ENCODE assay signal across 32 mouse cellular contexts in genomic region chr8:12312975-12313734, GRCm38 (mm10). TPM values are rescaled to one million over a fixed set of nuclear protein-coding genes. Genes with fewer than 3 reads are reported as not detected.
A peak's percentile ranks its signal among the peaks of the same experiment; 100 is the strongest.
DNase-seq lines count a peak whose midpoint lies in the region; ATAC-seq and TF ChIP-seq lines count a peak whose summit lies in the region.
"Had no signal": no experiment of that assay in that cellular context is flagged by ENCODE, and none has a peak within 500 bp of the region (broad histone marks: within the 10 kb centered on the region; RNA-seq: fewer than 3 reads in every experiment).

No protein-coding gene starts in this region.

- no peaks in the 10 kb centered on the region for H3K9me3 ChIP-seq in forebrain, embryonic 16.5 days (ENCODE audit: control insufficient read depth, low read length)
- H3K9me3 ChIP-seq in forebrain, embryonic 10.5 days: peaks cover 5% of the 10 kb centered on the region; the same call in 1 of the 2 replicates
- no peaks in the 10 kb centered on the region for H3K9me3 ChIP-seq in kidney, postnatal 0 days (replicated peaks; ENCODE audit: low read length)
- peaks cover 7% of the 10 kb centered on the region; the same call in 1 of the 2 replicates for H3K9me3 ChIP-seq in limb, embryonic 12.5 days
- H3K9me3 ChIP-seq: forebrain, embryonic 12.5 days; heart, embryonic 13.5 days; stomach, embryonic 15.5 days had no signal

- H3K36me3 ChIP-seq in forebrain, embryonic 16.5 days (ENCODE audit: control insufficient read depth, insufficient read depth): no peaks in the 10 kb centered on the region
- no peaks in the 10 kb centered on the region for H3K36me3 ChIP-seq in forebrain, embryonic 10.5 days (replicated peaks)
- H3K36me3 ChIP-seq in kidney, postnatal 0 days (ENCODE audit: insufficient read depth, low read length): no peaks in the 10 kb centered on the region
- no peaks in the 10 kb centered on the region for H3K36me3 ChIP-seq in kidney, adult 2 months (ENCODE audit: control insufficient read depth, insufficient read depth, low read length)
- H3K36me3 ChIP-seq in limb, embryonic 12.5 days: no peaks in the 10 kb centered on the region
- H3K36me3 ChIP-seq: forebrain, embryonic 12.5 days; heart, embryonic 13.5 days; midbrain, embryonic 12.5 days; stomach, embryonic 15.5 days had no signal

- TF ChIP-seq CTCF in kidney, postnatal 0 days (IDR thresholded peaks at IDR 0.05; ENCODE audit: low read depth): no peak
- no peak for TF ChIP-seq CTCF in kidney, adult 2 months (conservative IDR thresholded peaks at IDR 0.05; ENCODE audit: insufficient read depth, insufficient read length, low read depth, low read length)

- no peak overlapping the region for H3K4me3 ChIP-seq in forebrain, embryonic 16.5 days (replicated peaks; ENCODE audit: low read length)
- no peak overlapping the region for H3K4me3 ChIP-seq in forebrain, embryonic 10.5 days
- H3K4me3 ChIP-seq in kidney, postnatal 0 days (replicated peaks; ENCODE audit: low read depth, low read length): no peak overlapping the region
- no peak overlapping the region for H3K4me3 ChIP-seq in kidney, adult 2 months (ENCODE audit: insufficient read depth, low read depth, low read length)
- H3K4me3 ChIP-seq in limb, embryonic 12.5 days (replicated peaks): no peak overlapping the region
- H3K4me3 ChIP-seq: forebrain, embryonic 12.5 days; heart, adult 2 months; heart, embryonic 13.5 days; midbrain, embryonic 12.5 days; stomach, embryonic 15.5 days had no signal

- H3K27me3 ChIP-seq in forebrain, embryonic 16.5 days (replicated peaks; ENCODE audit: control insufficient read depth, insufficient read depth, low read length): no peaks in the 10 kb centered on the region
- peaks cover 100% of the 10 kb centered on the region for H3K27me3 ChIP-seq in forebrain, embryonic 10.5 days (ENCODE audit: poor library complexity, severe bottlenecking)
- peaks cover 13% of the 10 kb centered on the region; the same call in 1 of the 2 replicates for H3K27me3 ChIP-seq in kidney, postnatal 0 days (ENCODE audit: insufficient read depth, low read length)
- no peaks in the 10 kb centered on the region for H3K27me3 ChIP-seq in kidney, adult 2 months (replicated peaks; ENCODE audit: control insufficient read depth, insufficient read depth, low read length)
- H3K27me3 ChIP-seq in limb, embryonic 12.5 days: peaks cover 62% of the 10 kb centered on the region

- H3K4me2 ChIP-seq in forebrain, embryonic 16.5 days (ENCODE audit: low read length): no peak overlapping the region
- H3K4me2 ChIP-seq in kidney, postnatal 0 days (ENCODE audit: low read length): no peak overlapping the region
- 0 out of 2 replicates have a peak overlapping the region, but pooled peaks have one; percentile 1 for H3K4me2 ChIP-seq in limb, embryonic 12.5 days
- H3K4me2 ChIP-seq: forebrain, embryonic 12.5 days; heart, embryonic 13.5 days; midbrain, embryonic 12.5 days; stomach, embryonic 15.5 days had no signal

- no peak overlapping the region for H3K9ac ChIP-seq in forebrain, embryonic 16.5 days (replicated peaks; ENCODE audit: low read depth, low read length)
- H3K9ac ChIP-seq in kidney, postnatal 0 days (ENCODE audit: low read depth, low read length): no peak overlapping the region
- no peak overlapping the region for H3K9ac ChIP-seq in limb, embryonic 12.5 days (replicated peaks)
- H3K9ac ChIP-seq: forebrain, embryonic 12.5 days; heart, embryonic 13.5 days; midbrain, embryonic 12.5 days; stomach, embryonic 15.5 days had no signal

- intact Hi-C loops in heart, postnatal 25 days (cut with DNase I): no loop called here

- H3K27ac ChIP-seq in forebrain, embryonic 16.5 days (ENCODE audit: low read length): no peak overlapping the region
- H3K27ac ChIP-seq in forebrain, embryonic 10.5 days: no peak overlapping the region
- no peak overlapping the region for H3K27ac ChIP-seq in kidney, postnatal 0 days
- H3K27ac ChIP-seq in kidney, adult 2 months (ENCODE audit: insufficient read depth, low read depth, low read length): no peak overlapping the region
- no peak overlapping the region for H3K27ac ChIP-seq in limb, embryonic 12.5 days
- H3K27ac ChIP-seq: forebrain, embryonic 12.5 days; heart, adult 2 months; heart, embryonic 13.5 days; midbrain, embryonic 12.5 days; stomach, embryonic 15.5 days had no signal

- 0 out of 2 replicates have a peak, but pooled peaks have one; percentile 21 for ATAC-seq in forebrain, embryonic 16.5 days
- ATAC-seq in kidney, postnatal 0 days (replicated peaks; ENCODE audit: low FRiP score, low read depth): no peak
- ATAC-seq in limb, embryonic 12.5 days (ENCODE audit: insufficient number of reproducible peaks, insufficient read depth, low FRiP score, low TSS enrichment, low read depth): no peak

- H3K4me1 ChIP-seq in forebrain, embryonic 16.5 days (replicated peaks; ENCODE audit: control insufficient read depth, insufficient read depth, low read length): peaks cover 23% of the 10 kb centered on the region
- peaks cover 27% of the 10 kb centered on the region for H3K4me1 ChIP-seq in forebrain, embryonic 10.5 days
- H3K4me1 ChIP-seq in kidney, postnatal 0 days (replicated peaks; ENCODE audit: insufficient read depth, low read length): no peaks in the 10 kb centered on the region
- no peaks in the 10 kb centered on the region for H3K4me1 ChIP-seq in kidney, adult 2 months (ENCODE audit: control insufficient read depth, insufficient read depth, low read length)
- peaks cover 14% of the 10 kb centered on the region for H3K4me1 ChIP-seq in limb, embryonic 12.5 days (replicated peaks)
- H3K4me1 ChIP-seq: heart, embryonic 13.5 days had no signal

- DNase-seq in forebrain, embryonic 10.5 days (ENCODE audit: extremely low spot score, low spot score): no peak
- DNase-seq in kidney, postnatal 0 days (ENCODE audit: low spot score): peak; percentile 28
- no peak for DNase-seq in kidney, adult 2 months
- peak; percentile 46 for DNase-seq in forelimb bud, embryonic 11.5 days (ENCODE audit: low read depth, low spot score)
- no peak for DNase-seq in heart, postnatal 25 days (ENCODE audit: low spot score)
- DNase-seq: adrenal gland, postnatal 36 days; cerebellum, adult 11 months; cerebellum, adult 9-11 months; gastrocnemius, postnatal 36 days; heart, adult 2 months; heart, postnatal 14 days; kidney, adult 8-10 months; layer of hippocampus, adult 9-11 months; lung, postnatal 14 days; right cerebral cortex, adult 18-20 months; right cerebral cortex, postnatal 4 days; thymus, postnatal 25 days had no signal

- 16% methylated on average over 16 of the region's 16 CpGs for WGBS in forebrain, embryonic 16.5 days
- WGBS in forebrain, embryonic 10.5 days: 44% methylated on average over 16 of the region's 16 CpGs
- 20% methylated on average over 16 of the region's 16 CpGs for WGBS in kidney, postnatal 0 days
- WGBS in kidney, adult 2 months: 18% methylated on average over 16 of the region's 16 CpGs
- WGBS in limb, embryonic 12.5 days: 8% methylated on average over 16 of the region's 16 CpGs

- TF ChIP-seq POLR2A in kidney, adult 2 months (IDR thresholded peaks at IDR 0.05; ENCODE audit: low read depth, low read length): no peak

RNA-seq across cellular contexts. Expression of gene A230072I06Rik, which starts 34.5 kb away (rescaled TPM):
- 0.17 and 0.77 TPM in 2 replicates for polyA plus RNA-seq in forebrain, embryonic 16.5 days (2015; fragmentation: Nextera tagmentation; extraction: Ambion mirVana)
- not detected in 2 replicates for polyA plus RNA-seq in forebrain, embryonic 10.5 days (2016; fragmentation: Nextera tagmentation; extraction: Ambion mirVana)
- not detected in 2 replicates for polyA plus RNA-seq in kidney, postnatal 0 days (2015; fragmentation: Nextera tagmentation; extraction: Ambion mirVana)
- polyA plus RNA-seq in kidney, adult 2 months (2012; rRNA removed): not detected in 2 replicates
- not detected in 2 replicates for polyA plus RNA-seq in limb, embryonic 12.5 days (2016; fragmentation: Nextera tagmentation; extraction: Ambion mirVana)
- total RNA-seq in heart, postnatal 25 days (2021): not detected
- total RNA-seq: adrenal gland, postnatal 36 days; ES-E14; gastrocnemius, postnatal 36 days; heart, adult 2 months; heart, postnatal 14 days; left cerebral cortex, adult 18-20 months; left cerebral cortex, postnatal 36 days; liver, adult 2 months; megakaryocyte, adult 5-6 weeks had no signal
- polyA plus RNA-seq: cortical plate, adult 2 months; embryonic facial prominence, embryonic 11.5 days; heart, adult 2 months; heart, embryonic 13.5 days; large intestine, adult 2 months; liver, adult 2 months; liver, embryonic 16.5 days had no signal

Comparison
In these comparisons a context has a peak if more than half of its experiments do, and no peak if none do; other contexts are left out.
1. DNase-seq: peak in kidney, postnatal 0 days (single experiment) and forelimb bud, embryonic 11.5 days (single experiment); none in forebrain, embryonic 10.5 days (single experiment), kidney, adult 2 months (single experiment) and heart, postnatal 25 days (single experiment).